Mouse (Mus musculus): ENCODE data around the gene Syn1.

- TF ChIP-seq POLR2A (IDR thresholded peaks at IDR 0.05; ENCODE audit: extremely low read depth, insufficient read depth, low read length), result no peak
- TF ChIP-seq CTCF (IDR thresholded peaks at IDR 0.05; ENCODE audit: low read depth, low read length), result no peak
These were observed 57.4 kb downstream of the Syn1 start for GRCm38 (mm10) chrX:20863161-20864101.
